In the genomic region with DNA sequence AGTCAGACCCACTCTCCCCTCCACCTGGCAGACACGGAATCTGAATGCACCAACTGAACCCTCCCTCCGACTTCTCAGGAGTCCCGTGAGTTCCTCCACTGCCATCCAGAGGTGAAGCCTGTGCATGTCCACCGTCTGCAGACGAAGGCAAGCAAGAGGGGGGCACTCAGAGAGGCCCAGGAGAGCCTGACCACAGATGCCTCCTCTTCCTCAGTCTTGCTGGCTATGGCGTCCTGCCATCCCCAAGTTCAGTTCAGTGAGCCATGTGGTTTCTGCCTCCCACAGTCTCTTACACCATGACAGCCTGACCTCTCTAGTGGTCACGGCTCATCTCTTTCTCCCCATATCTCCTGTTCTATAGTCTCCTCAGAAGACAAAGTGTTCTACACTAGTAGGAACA, we compare ENCODE assay signal across 13 mouse cellular contexts. TPM values are rescaled to one million over a fixed set of nuclear protein-coding genes. Genes with fewer than 3 reads are reported as not detected.
DNase-seq lines count a peak whose midpoint lies in the region; ATAC-seq and TF ChIP-seq lines count a peak whose summit lies in the region.
"Had no signal": no experiment of that assay in that cellular context is flagged by ENCODE, and none has a peak within 500 bp of the region (broad histone marks: within the 10 kb centered on the region; RNA-seq: fewer than 3 reads in every experiment).

No protein-coding gene starts in this region.

- TF ChIP-seq EP300 in liver, postnatal 0 days (IDR thresholded peaks at IDR 0.05; ENCODE audit: low read depth), result no peak

- H3K4me3 ChIP-seq in liver, embryonic 11.5 days (ENCODE audit: low read depth, low read length), result no peak overlapping the region
- H3K4me3 ChIP-seq in liver, postnatal 0 days (ENCODE audit: low read depth, low read length), result no peak overlapping the region
- no peak overlapping the region for H3K4me3 ChIP-seq in forebrain, embryonic 13.5 days
- H3K4me3 ChIP-seq: embryonic facial prominence, embryonic 15.5 days; limb, embryonic 10.5 days; midbrain, embryonic 12.5 days had no signal

- DNase-seq in adrenal gland, adult 2 months, result peak; percentile 5
- DNase-seq in adrenal gland, postnatal 36 days, result no peak
- DNase-seq in liver, embryonic 11.5 days (ENCODE audit: low spot score), result no peak
- no peak for DNase-seq in liver
- no peak for DNase-seq in liver, postnatal 0 days
- DNase-seq in thymus, postnatal 0 days (ENCODE audit: low spot score), result peak; percentile 42
- DNase-seq in spleen, postnatal 14 days (ENCODE audit: low spot score in 2 of 2), result no peak
- DNase-seq: cerebellum, adult 18-20 months; heart, postnatal 36 days had no signal

- TF ChIP-seq CTCF in liver, postnatal 0 days (IDR thresholded peaks at IDR 0.05; ENCODE audit: low read depth), result peak; percentile 34

- H3K9me3 ChIP-seq in liver, embryonic 11.5 days (ENCODE audit: control insufficient read depth, low read length), result no peaks in the 10 kb centered on the region
- no peaks in the 10 kb centered on the region for H3K9me3 ChIP-seq in liver, postnatal 0 days (ENCODE audit: low read length)
- no peaks in the 10 kb centered on the region for H3K9me3 ChIP-seq in forebrain, embryonic 13.5 days (replicated peaks)
- H3K9me3 ChIP-seq: embryonic facial prominence, embryonic 15.5 days; limb, embryonic 10.5 days; midbrain, embryonic 12.5 days had no signal

- H3K9ac ChIP-seq in liver, embryonic 11.5 days (ENCODE audit: low read depth, low read length), result no peak overlapping the region
- no peak overlapping the region for H3K9ac ChIP-seq in liver, postnatal 0 days (replicated peaks)
- H3K9ac ChIP-seq in forebrain, embryonic 13.5 days, result no peak overlapping the region
- H3K9ac ChIP-seq: embryonic facial prominence, embryonic 15.5 days; midbrain, embryonic 12.5 days had no signal

- 60% methylated on average over 7 of the region's 7 CpGs for WGBS in liver, embryonic 11.5 days
- WGBS in liver, postnatal 0 days (ENCODE audit: insufficient replicate concordance), result 45% methylated on average over 7 of the region's 7 CpGs
- WGBS in forebrain, embryonic 13.5 days, result 77% methylated on average over 7 of the region's 7 CpGs

- peak overlapping the region; percentile 19; the same call in 1 of the 2 replicates for H3K27ac ChIP-seq in liver, embryonic 11.5 days (ENCODE audit: low read depth, low read length)
- H3K27ac ChIP-seq in liver, postnatal 0 days (ENCODE audit: low read depth), result peak overlapping the region; percentile 85
- no peak overlapping the region for H3K27ac ChIP-seq in forebrain, embryonic 13.5 days
- H3K27ac ChIP-seq: embryonic facial prominence, embryonic 15.5 days; midbrain, embryonic 12.5 days had no signal

- no peak for ATAC-seq in liver, embryonic 11.5 days (replicated peaks; ENCODE audit: low FRiP score)
- peak; percentile 27 for ATAC-seq in liver, postnatal 0 days
- ATAC-seq in forebrain, embryonic 13.5 days, result no peak

- H3K27me3 ChIP-seq in liver, embryonic 11.5 days (replicated peaks; ENCODE audit: control insufficient read depth, insufficient read depth, low read length), result no peaks in the 10 kb centered on the region
- no peaks in the 10 kb centered on the region for H3K27me3 ChIP-seq in liver, postnatal 0 days (ENCODE audit: insufficient read depth, low read length)
- H3K27me3 ChIP-seq in forebrain, embryonic 13.5 days, result no peaks in the 10 kb centered on the region
- H3K27me3 ChIP-seq: embryonic facial prominence, embryonic 15.5 days; midbrain, embryonic 12.5 days had no signal

- H3K4me2 ChIP-seq in liver, embryonic 11.5 days, result no peak overlapping the region; the same call in 1 of the 2 replicates
- H3K4me2 ChIP-seq in liver, postnatal 0 days (ENCODE audit: low read depth, low read length), result no peak overlapping the region
- H3K4me2 ChIP-seq in forebrain, embryonic 13.5 days, result no peak overlapping the region
- H3K4me2 ChIP-seq: embryonic facial prominence, embryonic 15.5 days; midbrain, embryonic 12.5 days had no signal

- peaks cover 3% of the 10 kb centered on the region; the same call in 1 of the 2 replicates for H3K36me3 ChIP-seq in liver, embryonic 11.5 days (ENCODE audit: control insufficient read depth, insufficient read depth, low read length)
- peaks cover 9% of the 10 kb centered on the region for H3K36me3 ChIP-seq in liver, postnatal 0 days (replicated peaks; ENCODE audit: insufficient read depth, low read length)
- peaks cover 80% of the 10 kb centered on the region for H3K36me3 ChIP-seq in forebrain, embryonic 13.5 days (ENCODE audit: poor library complexity, severe bottlenecking)

- peaks cover 30% of the 10 kb centered on the region for H3K4me1 ChIP-seq in liver, embryonic 11.5 days (replicated peaks; ENCODE audit: control insufficient read depth, insufficient read depth, low read length)
- H3K4me1 ChIP-seq in liver, postnatal 0 days (ENCODE audit: insufficient read depth), result peaks cover 9% of the 10 kb centered on the region
- peaks cover 7% of the 10 kb centered on the region for H3K4me1 ChIP-seq in forebrain, embryonic 13.5 days

RNA-seq across cellular contexts. Expression of a gene that starts 9.2 kb away (rescaled TPM):
- total RNA-seq in adrenal gland, adult 2 months (2021), result 10 to 100 TPM; 51.4 to 67.7 TPM
- 41.7 and 42.8 TPM in 2 replicates for polyA plus RNA-seq in adrenal gland, adult 2 months (2012; rRNA removed)
- total RNA-seq in adrenal gland, postnatal 36 days (2021), result 10 to 100 TPM; 45.8 to 54.6 TPM
- polyA plus RNA-seq in liver, embryonic 11.5 days (2014; fragmentation: Nextera tagmentation; extraction: Ambion mirVana), result 23.0 and 28.6 TPM in 2 replicates
- polyA plus RNA-seq in liver, postnatal 0 days (2015; fragmentation: Nextera tagmentation; extraction: Ambion mirVana), result 6.6 and 7.2 TPM in 2 replicates
- polyA plus RNA-seq in thymus, postnatal 0 days (2015; fragmentation: Nextera tagmentation; extraction: Ambion mirVana), result 53.2 and 56.4 TPM in 2 replicates
- polyA plus RNA-seq in forebrain, embryonic 13.5 days (2015; fragmentation: Nextera tagmentation; extraction: Ambion mirVana), result 60.7 and 81.8 TPM in 2 replicates

RNA-seq across cellular contexts. Expression of a gene that starts 50.3 kb away (rescaled TPM):
- total RNA-seq in adrenal gland, adult 2 months (2021), result 10 to 100 TPM; 24.6 to 25.0 TPM
- polyA plus RNA-seq in adrenal gland, adult 2 months (2012; rRNA removed), result 34.9 and 35.9 TPM in 2 replicates
- 10 to 100 TPM; 24.1 to 26.2 TPM for total RNA-seq in adrenal gland, postnatal 36 days (2021)
- polyA plus RNA-seq in liver, embryonic 11.5 days (2014; fragmentation: Nextera tagmentation; extraction: Ambion mirVana), result 32.6 and 34.5 TPM in 2 replicates
- polyA plus RNA-seq in liver, postnatal 0 days (2015; fragmentation: Nextera tagmentation; extraction: Ambion mirVana), result 11.7 and 12.6 TPM in 2 replicates
- polyA plus RNA-seq in thymus, postnatal 0 days (2015; fragmentation: Nextera tagmentation; extraction: Ambion mirVana), result 9.2 and 9.8 TPM in 2 replicates
- 14.0 and 18.3 TPM in 2 replicates for polyA plus RNA-seq in forebrain, embryonic 13.5 days (2015; fragmentation: Nextera tagmentation; extraction: Ambion mirVana)

RNA-seq across cellular contexts. Expression of a gene that starts 51.8 kb away (rescaled TPM):
- total RNA-seq in adrenal gland, adult 2 months (2021), result 10 to 100 TPM; 31.2 to 64.4 TPM
- polyA plus RNA-seq in adrenal gland, adult 2 months (2012; rRNA removed), result 1.8 and 1.9 TPM in 2 replicates
- 10 to 100 TPM; 33.9 to 59.2 TPM for total RNA-seq in adrenal gland, postnatal 36 days (2021)
- polyA plus RNA-seq in liver, embryonic 11.5 days (2014; fragmentation: Nextera tagmentation; extraction: Ambion mirVana), result 0.49 and 0.88 TPM in 2 replicates
- 0.83 and 0.84 TPM in 2 replicates for polyA plus RNA-seq in liver, postnatal 0 days (2015; fragmentation: Nextera tagmentation; extraction: Ambion mirVana)
- 3.5 and 3.7 TPM in 2 replicates for polyA plus RNA-seq in thymus, postnatal 0 days (2015; fragmentation: Nextera tagmentation; extraction: Ambion mirVana)
- polyA plus RNA-seq in forebrain, embryonic 13.5 days (2015; fragmentation: Nextera tagmentation; extraction: Ambion mirVana), result 0.27 and 0.35 TPM in 2 replicates

Comparison
In these comparisons a context has a peak if more than half of its experiments do, and no peak if none do; other contexts are left out.
1. DNase-seq: peak in adrenal gland, adult 2 months (single experiment) and thymus, postnatal 0 days (single experiment); none in adrenal gland, postnatal 36 days (0 of 2), liver, embryonic 11.5 days (single experiment), liver (single experiment), liver, postnatal 0 days (single experiment) and spleen, postnatal 14 days (0 of 2).